Mouse (Mus musculus) kidney, embryonic 16.5 days (tissue): ENCODE data around the gene Arl3. TPM values are rescaled to one million over a fixed set of nuclear protein-coding genes. Genes with fewer than 3 reads are reported as not detected.
"Not testable (repeated sequence)": the region's sequence is repeated elsewhere in the genome, so short reads cannot be mapped to it uniquely, and the experiment has no call there.

Experiments
- ATAC-seq: fragments of 200-750 bp; cut with Nextera tagmentation; 2 replicates; pipeline ENCODE4 v1.8.0; 2017; ENCODE audit warnings: moderate TSS enrichment; ENCODE audit not compliant: low FRiP score, low TSS enrichment
- H3K27ac ChIP-seq: fragments of 300-500 bp; sonication (generic); 2 replicates; pipeline ENCODE4 v1.5.1; 2014; ENCODE audit warnings: low read length
- H3K27me3 ChIP-seq: fragments of 300-500 bp; sonication (generic); 2 replicates; pipeline ENCODE4 v1.6.1; 2014; ENCODE audit warnings: low read length, control low read depth, mixed read lengths; ENCODE audit not compliant: insufficient read depth
- H3K36me3 ChIP-seq: fragments of 300-500 bp; sonication (generic); 2 replicates; pipeline ENCODE4 v1.6.1; 2014; ENCODE audit warnings: low read length, control low read depth, mixed read lengths; ENCODE audit not compliant: insufficient read depth
- H3K4me1 ChIP-seq: fragments of 300-500 bp; sonication (generic); 2 replicates; pipeline ENCODE4 v1.6.1; 2014; ENCODE audit warnings: low read length, control low read depth, mixed read lengths; ENCODE audit not compliant: insufficient read depth
- H3K4me2 ChIP-seq: fragments of 300-500 bp; sonication (generic); replicated peaks from 2 replicates; pipeline ENCODE4 v1.6.1; 2014; ENCODE audit warnings: low read depth, low read length
- H3K4me3 ChIP-seq: fragments of 300-500 bp; sonication (generic); 2 replicates; pipeline ENCODE4 v1.5.1; 2014; ENCODE audit warnings: mild to moderate bottlenecking, low read length
- H3K9ac ChIP-seq: fragments of 300-500 bp; sonication (generic); replicated peaks from 2 replicates; pipeline ENCODE4 v1.6.1; 2014; ENCODE audit warnings: low read length
- H3K9me3 ChIP-seq: fragments of 300-500 bp; sonication (generic); 2 replicates; pipeline ENCODE4 v1.6.1; 2016; ENCODE audit warnings: low read length, control low read depth
- WGBS: fragments of 180-500 bp; shearing (Covaris S2); extraction: QIAGEN DNeasy Blood & Tissue Kit; methylation state at CpG from one replicate; pipeline ENCODE4 v1.1.7; 2014; 5-methylcytosine and 5-hydroxymethylcytosine counted together
- polyA plus RNA-seq: library from polyadenylated mRNA; unstranded; fragments of >200 nt; fragmentation: Nextera tagmentation; extraction: Ambion mirVana; gene quantifications from 2 replicates; pipeline ENCODE4 v1.2.1, GENCODE M21; 2015

Arl3 gene
- polyA plus RNA-seq, 1 experiment from 2014 or later: 148 TPM

DNA sequence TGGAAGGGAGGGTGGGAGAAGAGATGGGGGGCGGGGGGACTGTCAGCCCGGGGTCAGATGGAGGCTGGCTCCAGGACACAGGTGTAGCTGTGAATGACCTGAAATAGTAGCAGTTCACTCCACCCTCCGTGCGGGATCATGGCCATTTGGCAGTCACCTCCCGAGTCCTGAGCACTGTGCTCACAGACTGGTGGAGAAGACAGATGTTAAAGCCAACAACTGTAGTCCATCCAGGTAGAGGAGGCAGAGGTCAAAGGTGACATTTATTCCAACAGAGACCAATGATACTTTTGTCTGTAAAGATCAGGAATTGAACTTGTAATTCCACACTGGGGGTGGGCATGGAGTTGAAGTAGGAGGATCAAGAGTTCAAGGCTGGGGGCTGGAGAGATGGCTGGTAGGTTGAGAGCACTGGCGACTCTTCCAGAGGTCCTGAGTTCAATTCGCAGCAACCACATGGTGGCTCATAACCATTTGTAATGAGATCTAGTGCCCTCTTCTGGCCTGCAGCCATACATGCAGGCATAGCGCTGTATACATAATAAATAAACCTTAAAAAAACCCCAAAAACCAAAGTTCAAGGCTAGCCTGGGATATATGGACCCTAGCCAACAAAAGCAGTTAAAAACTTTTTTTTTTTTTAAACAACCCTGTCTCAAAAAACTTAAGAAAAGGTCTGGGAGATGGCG is 19.9 kb upstream of the Arl3 start:
- Histone ChIP-seq H3K9me3 (no peaks in the 10 kb centered on the region), H3K4me2 (no peak overlapping the region), H3K9ac (no peak overlapping the region), H3K4me1 (no peaks in the 10 kb centered on the region), H3K27me3 (no peaks in the 10 kb centered on the region), H3K36me3 (peaks cover 41% of the 10 kb centered on the region), H3K27ac (no peak overlapping the region), H3K4me3 (no peak overlapping the region)
- WGBS: 91% methylated on average over 9 of the region's 9 CpGs
- no peak for ATAC-seq

DNA sequence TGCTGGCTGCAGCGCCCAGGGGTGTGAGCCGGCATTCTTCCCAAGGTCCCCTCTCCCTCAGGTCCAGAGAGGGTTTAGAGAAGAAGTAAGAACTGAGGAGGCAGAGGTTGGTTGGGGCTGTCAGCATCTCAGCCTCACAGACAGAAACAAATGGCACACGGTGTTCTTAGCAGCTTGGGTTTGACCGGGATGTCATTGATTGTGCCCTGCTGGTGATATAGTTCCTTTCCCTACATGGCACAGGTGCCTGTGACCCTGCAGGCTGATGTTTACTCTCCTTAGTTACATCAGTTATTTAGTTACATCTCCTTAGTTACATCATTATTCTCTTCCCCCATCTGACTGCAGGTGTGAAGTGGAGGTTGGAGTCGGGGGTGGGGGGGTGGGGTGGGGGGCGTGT is 18.6 kb upstream of the Arl3 start:
- ATAC-seq: no peak
- WGBS: 80% methylated on average over 6 of the region's 6 CpGs
- H3K4me1 ChIP-seq: no peaks in the 10 kb centered on the region
- H3K4me2 ChIP-seq: no peak overlapping the region
- H3K27me3 ChIP-seq: no peaks in the 10 kb centered on the region
- H3K9ac ChIP-seq: no peak overlapping the region
- H3K9me3 ChIP-seq: no peaks in the 10 kb centered on the region
- no peak overlapping the region for H3K27ac ChIP-seq
- H3K4me3 ChIP-seq: no peak overlapping the region
- H3K36me3 ChIP-seq: peaks cover 49% of the 10 kb centered on the region

GRCm38 (mm10) chr19:46587823-46588508 is 15.0 kb upstream of the Arl3 start:
- H3K9me3 ChIP-seq: no peaks in the 10 kb centered on the region
- WGBS: 48% methylated on average over 13 of the region's 13 CpGs
- no peak overlapping the region for H3K27ac ChIP-seq
- H3K9ac ChIP-seq: no peak overlapping the region
- ATAC-seq: peak; percentile 78
- no peaks in the 10 kb centered on the region for H3K27me3 ChIP-seq
- H3K4me1 ChIP-seq: no peaks in the 10 kb centered on the region
- H3K4me2 ChIP-seq: no peak overlapping the region
- H3K4me3 ChIP-seq: no peak overlapping the region
- H3K36me3 ChIP-seq: peaks cover 34% of the 10 kb centered on the region

DNA sequence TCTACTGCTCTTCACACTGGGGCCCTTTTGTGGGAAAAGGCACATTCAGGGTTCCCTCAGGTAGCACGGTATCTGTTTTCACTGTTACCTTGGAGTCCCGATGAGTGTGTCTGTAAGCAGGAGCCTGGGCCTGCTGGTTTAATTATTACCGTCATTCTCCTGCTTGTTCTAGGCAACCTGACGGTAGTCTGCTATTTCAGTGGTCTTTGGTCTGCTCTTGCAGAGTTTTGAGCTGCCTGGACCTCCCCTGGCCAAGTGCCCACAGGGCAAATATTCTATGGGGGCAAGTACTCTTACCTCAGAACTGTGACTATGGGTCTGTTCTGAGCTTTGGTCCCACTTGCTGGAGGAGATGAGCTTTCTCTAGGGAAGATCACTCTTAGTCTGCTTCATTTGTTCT is 2.2 kb upstream of the Arl3 start:
- H3K4me3 ChIP-seq: peak overlapping the region; percentile 8; the same call in 1 of the 2 replicates
- 36% methylated on average over 4 of the region's 4 CpGs for WGBS

GRCm38 (mm10) chr19:46573990-46574389 is 992 bp upstream of the Arl3 start:
- Histone ChIP-seq H3K9ac (peak overlapping the region; percentile 79), H3K9me3 (no peaks in the 10 kb centered on the region), H3K27ac (no peak overlapping the region; the same call in 1 of the 2 replicates), H3K27me3 (no peaks in the 10 kb centered on the region), H3K4me2 (peak overlapping the region; percentile 67), H3K36me3 (no peaks in the 10 kb centered on the region), H3K4me3 (peak overlapping the region; percentile 84), H3K4me1 (peaks cover 28% of the 10 kb centered on the region)
- 37% methylated on average over 6 of the region's 6 CpGs for WGBS
- no peak for ATAC-seq

More for the DNA sequence above, 2.2 kb upstream of the Arl3 start:
- no peaks in the 10 kb centered on the region for H3K36me3 ChIP-seq
- peaks cover 29% of the 10 kb centered on the region for H3K4me1 ChIP-seq
- H3K4me2 ChIP-seq: peak overlapping the region; percentile 67
- peak; percentile 20; the same call in 1 of the 2 replicates for ATAC-seq
- no peaks in the 10 kb centered on the region for H3K27me3 ChIP-seq
- H3K9ac ChIP-seq: peak overlapping the region; percentile 40; the same call in 1 of the 2 replicates
- peak overlapping the region; percentile 80 for H3K27ac ChIP-seq
- no peaks in the 10 kb centered on the region for H3K9me3 ChIP-seq

- ATAC-seq: no peak; the same call in 1 of the 2 replicates
- Histone ChIP-seq H3K9me3 (no peaks in the 10 kb centered on the region), H3K36me3 (no peaks in the 10 kb centered on the region), H3K4me2 (peak overlapping the region; percentile 88), H3K9ac (peak overlapping the region; percentile 78), H3K4me1 (peaks cover 25% of the 10 kb centered on the region), H3K27ac (peak overlapping the region; percentile 86), H3K27me3 (no peaks in the 10 kb centered on the region), H3K4me3 (peak overlapping the region; percentile 84)
- WGBS: under 1% methylated on average over 17 of the region's 17 CpGs
These were observed 450 bp downstream of the Arl3 start for GRCm38 (mm10) chr19:46572548-46572947.

- Histone ChIP-seq H3K9ac (peak overlapping the region; percentile 78), H3K27ac (peak overlapping the region; percentile 86; the same call in 1 of the 2 replicates), H3K4me2 (peak overlapping the region; percentile 88), H3K4me1 (peaks cover 25% of the 10 kb centered on the region), H3K9me3 (no peaks in the 10 kb centered on the region), H3K36me3 (no peaks in the 10 kb centered on the region), H3K27me3 (no peaks in the 10 kb centered on the region), H3K4me3 (peak overlapping the region; percentile 84)
- ATAC-seq: no peak
- 18% methylated on average over 10 of the region's 10 CpGs for WGBS
These were observed 1.1 kb downstream of the Arl3 start for GRCm38 (mm10) chr19:46571878-46572244.

DNA sequence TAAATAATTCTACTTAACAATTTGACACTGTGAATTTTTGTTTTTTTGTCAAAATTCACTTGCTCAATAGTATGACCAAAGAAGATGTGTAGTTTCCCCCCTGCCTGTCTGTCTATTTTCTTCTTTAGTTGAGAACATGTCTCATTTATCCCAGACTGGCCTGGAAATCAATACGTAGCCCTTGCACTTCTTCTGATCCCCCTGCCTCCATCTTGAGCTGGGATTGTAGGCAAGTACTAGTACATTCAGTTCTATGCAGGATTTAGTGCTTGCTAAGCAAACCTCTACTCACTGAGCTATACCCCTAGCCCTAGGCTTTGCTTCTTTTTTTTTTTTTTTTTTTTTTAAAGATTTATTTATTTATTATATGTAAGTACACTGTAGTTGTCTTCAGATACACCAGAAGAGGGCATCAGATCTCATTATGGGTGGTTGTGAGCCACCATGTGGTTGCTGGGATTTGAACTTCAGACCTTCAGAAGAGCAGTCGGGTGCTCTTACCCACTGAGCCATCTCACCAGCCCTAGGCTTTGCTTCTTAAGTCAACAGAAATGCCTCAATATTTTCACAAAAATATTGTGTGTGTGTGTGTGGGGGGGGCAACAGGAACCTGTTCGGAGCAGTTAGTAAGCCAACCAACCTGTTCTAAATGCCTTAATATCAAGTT is 1.7 kb downstream of the Arl3 start:
- H3K9me3 ChIP-seq, ATAC-seq, H3K27me3 ChIP-seq, H3K27ac ChIP-seq, H3K36me3 ChIP-seq: not testable (repeated sequence)
- Histone ChIP-seq H3K4me1 (peaks cover 25% of the 10 kb centered on the region), H3K9ac (peak overlapping the region; percentile 78; the same call in 1 of the 2 replicates), H3K4me2 (peak overlapping the region; percentile 88), H3K4me3 (peak overlapping the region; percentile 84; the same call in 1 of the 2 replicates)
- 76% methylated on average over 3 of the region's 3 CpGs for WGBS

DNA sequence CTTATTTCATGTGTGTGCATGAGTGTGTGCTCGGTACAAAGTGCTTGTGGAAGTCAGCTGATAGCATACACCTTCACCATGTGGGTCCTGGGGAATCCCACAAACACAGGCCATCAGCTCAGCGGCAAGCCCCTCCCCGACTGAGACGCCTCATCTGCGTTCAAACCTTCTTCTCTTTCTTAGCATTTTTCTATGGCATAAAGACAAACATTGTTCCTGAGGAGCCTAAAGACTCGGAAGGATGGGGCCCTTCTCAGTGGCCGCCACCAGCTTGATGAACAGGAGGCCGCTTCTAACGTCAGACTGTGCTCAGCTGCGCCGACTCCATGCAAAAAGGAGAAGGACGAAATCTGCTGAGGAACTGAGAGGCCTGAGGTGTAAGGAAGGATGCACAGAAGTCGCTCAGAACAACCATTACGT is 8.9 kb downstream of the Arl3 start:
- H3K4me1 ChIP-seq: peaks cover 6% of the 10 kb centered on the region; the same call in 1 of the 2 replicates
- H3K9me3 ChIP-seq: no peaks in the 10 kb centered on the region
- H3K4me3 ChIP-seq: no peak overlapping the region
- H3K9ac ChIP-seq: no peak overlapping the region
- ATAC-seq: no peak
- H3K27ac ChIP-seq: no peak overlapping the region
- WGBS: 84% methylated on average over 14 of the region's 14 CpGs
- no peak overlapping the region for H3K4me2 ChIP-seq
- no peaks in the 10 kb centered on the region for H3K36me3 ChIP-seq
- no peaks in the 10 kb centered on the region for H3K27me3 ChIP-seq
